Mouse (Mus musculus) central nervous system, embryonic 11.5 days (tissue): ENCODE data around the gene Atp6v1d. TPM values are rescaled to one million over a fixed set of nuclear protein-coding genes. Genes with fewer than 3 reads are reported as not detected.

Experiments
- polyA plus RNA-seq: library from polyadenylated mRNA; depleted of rRNA; stranded (reverse); fragments of >200 nt; gene quantifications from 2 replicates; pipeline ENCODE4 v1.2.3, GENCODE M21; 2012; rRNA removed

Gene Atp6v1d
- 47.6 and 53.5 TPM in 2 replicates for polyA plus RNA-seq

GRCm38 (mm10) chr12:78861496-78862253, at the start of gene Atp6v1d, which contains the start of gene Eif2s1:
Atp6v1d (minus strand) TSS chr12:78861638.
Eif2s1 (plus strand) TSS chr12:78861819.

GRCm38 (mm10) chr12:78906707-78907162, 45.3 kb upstream of the Atp6v1d start, which contains the start of gene Plek2:
Plek2 (minus strand) TSS chr12:78906964.

Other genes starting within 250 kb of the Atp6v1d start
- gene Fam71d, start 170.1 kb downstream of the Atp6v1d start, polyA plus RNA-seq: 0.02 and 0.14 TPM in 2 replicates
- 11.7 and 17.0 TPM in 2 replicates for gene Mpp5, start 112.7 kb downstream of the Atp6v1d start, polyA plus RNA-seq
- 76.3 and 99.5 TPM in 2 replicates for gene Eif2s1, start 181 bp upstream of the Atp6v1d start, polyA plus RNA-seq
- gene Plek2, start 45.3 kb upstream of the Atp6v1d start, polyA plus RNA-seq: 1.7 and 3.0 TPM in 2 replicates
- gene Tmem229b, start 146.0 kb upstream of the Atp6v1d start, polyA plus RNA-seq: 6.2 and 9.2 TPM in 2 replicates
- 6.5 and 8.6 TPM in 2 replicates for gene Plekhh1, start 167.5 kb upstream of the Atp6v1d start, polyA plus RNA-seq
- gene Pigh, start 228.0 kb upstream of the Atp6v1d start, polyA plus RNA-seq: 10.2 and 19.0 TPM in 2 replicates